Mouse (Mus musculus): ENCODE results near the gene Auts2.

The Auts2 gene

DNA sequence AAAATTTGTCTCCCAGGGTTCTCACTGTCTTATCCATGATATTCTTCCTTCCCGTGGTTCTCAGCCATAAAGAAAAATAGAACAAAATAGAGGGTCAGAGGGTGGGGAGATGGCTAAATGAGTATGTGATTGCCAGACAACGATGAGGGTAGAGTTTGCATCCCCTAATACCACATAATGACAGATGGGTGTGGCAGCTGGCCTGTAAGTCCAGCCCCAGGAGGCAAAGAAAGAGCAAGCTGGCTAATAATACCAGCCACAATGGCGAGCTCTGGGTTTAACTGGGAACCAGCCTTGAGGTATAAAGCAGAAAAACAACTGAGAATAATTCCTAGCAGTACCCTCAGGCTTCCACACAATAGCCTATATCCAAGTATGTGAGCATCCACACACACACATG is 1029.4 kb downstream of the Auts2 start:
- no peak for DNase-seq (ENCODE audit: low spot score)

DNA sequence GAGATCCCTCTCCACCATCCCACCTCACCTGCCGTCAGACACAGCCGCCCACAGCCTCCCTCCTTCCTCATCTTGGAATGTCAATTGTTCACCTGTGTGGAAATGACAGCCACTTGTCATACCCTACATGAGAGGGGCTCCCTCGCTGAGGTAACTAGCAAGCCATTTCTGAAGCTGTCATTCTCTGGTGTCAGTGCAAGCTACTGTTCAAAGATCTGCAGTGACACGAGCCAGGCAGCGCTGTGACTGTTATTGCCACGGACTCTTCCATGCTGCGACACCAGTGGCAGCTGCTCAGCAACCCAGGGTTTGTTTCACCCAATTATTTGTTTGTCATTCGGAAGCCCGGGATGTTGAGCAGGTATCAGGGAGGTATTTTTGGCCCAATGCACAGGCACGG is 1030.5 kb downstream of the Auts2 start:
- no peak for DNase-seq (ENCODE audit: low spot score)

DNA sequence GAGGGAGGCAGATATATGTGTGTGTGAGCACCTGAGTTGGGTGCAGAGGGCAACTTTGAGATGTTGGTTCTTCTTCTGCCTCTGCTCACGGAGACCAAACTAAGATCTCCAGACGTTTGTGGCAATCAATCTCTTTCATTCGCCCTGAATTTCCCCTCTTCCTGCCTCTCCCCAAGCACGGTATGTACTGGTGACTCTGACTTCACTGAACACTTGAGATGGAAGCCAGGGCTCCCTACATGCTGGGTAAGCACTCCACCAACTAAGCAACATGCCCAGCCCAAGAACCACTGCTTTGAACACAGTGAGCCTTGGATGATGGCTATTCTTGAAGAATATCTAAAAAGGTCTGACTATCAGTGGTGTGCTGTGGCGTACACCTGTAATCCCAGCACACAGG is 1032.5 kb downstream of the Auts2 start:
- no peak for DNase-seq (ENCODE audit: low spot score)

DNA sequence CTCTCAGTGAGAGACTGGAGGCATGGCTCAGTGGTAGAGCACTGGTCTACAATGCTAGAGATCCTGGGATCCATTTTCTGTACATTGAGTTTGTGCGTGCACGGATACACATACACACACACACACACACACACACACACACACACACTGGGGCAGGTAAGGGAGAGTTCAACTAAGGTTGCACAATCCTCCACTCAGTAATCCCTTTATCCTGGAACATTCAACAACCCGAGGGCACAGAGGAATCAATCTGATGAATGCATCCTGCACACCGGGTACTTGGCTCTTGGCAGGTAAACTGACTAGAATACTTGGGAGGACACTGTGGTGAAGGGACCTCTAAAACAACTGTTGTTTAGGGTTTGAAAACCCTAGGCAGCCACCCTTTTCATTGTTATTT is 1033.8 kb downstream of the Auts2 start:
- DNase-seq (ENCODE audit: low spot score): no peak

DNA sequence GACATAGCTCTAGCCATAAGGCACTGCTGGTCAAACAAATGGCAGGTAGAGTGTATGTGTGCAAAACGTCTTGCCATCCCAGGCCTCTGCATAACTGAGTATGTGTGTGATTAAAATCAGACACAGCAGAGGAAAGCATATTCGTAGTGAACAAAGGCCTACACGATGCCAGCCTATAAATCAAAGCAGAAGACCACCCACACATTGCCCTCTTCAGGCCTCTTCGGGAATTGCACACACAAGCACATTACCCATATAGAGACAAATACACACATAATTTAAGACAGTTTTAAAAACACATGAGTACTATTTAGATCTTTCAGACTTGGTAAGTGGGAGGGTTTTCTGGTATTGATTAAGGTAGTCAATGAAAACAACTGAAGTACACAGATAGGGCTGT is 1044.3 kb downstream of the Auts2 start:
- DNase-seq (ENCODE audit: low spot score): no peak

DNA sequence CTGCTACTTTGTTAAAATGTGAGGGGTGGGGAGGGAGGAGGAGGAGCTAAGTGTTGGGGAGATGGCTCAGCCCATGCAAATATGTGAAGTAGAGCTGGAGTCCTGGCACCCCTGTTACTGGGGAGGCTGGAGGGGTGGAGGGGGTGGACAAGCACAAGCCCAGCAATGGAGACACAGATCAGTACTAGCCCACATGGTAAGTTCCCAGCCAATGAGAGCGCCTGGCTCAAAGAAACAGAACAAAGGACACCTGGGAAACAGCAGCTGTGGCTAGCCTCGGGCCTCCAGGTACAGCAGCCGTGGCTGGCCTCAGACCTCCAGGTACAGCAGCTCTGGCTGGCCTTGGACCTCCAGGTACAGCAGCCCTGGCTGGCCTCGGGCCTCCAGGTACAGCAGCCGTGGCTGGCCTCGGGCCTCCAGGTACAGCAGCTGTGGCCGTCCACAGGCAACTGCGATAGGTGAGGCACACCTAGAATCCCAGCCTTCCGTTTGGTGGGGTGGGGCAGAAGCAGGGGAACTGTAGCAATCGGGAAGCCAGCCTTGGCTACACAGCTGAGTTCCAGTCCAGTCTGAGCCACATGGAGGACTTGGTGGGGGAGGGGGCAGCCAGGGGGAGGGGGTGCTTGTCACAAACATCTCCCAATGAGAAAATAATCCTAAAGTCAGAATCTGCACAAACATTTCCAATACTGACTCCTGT is 1046.5 kb downstream of the Auts2 start:
- DNase-seq (ENCODE audit: low spot score): no peak

DNA sequence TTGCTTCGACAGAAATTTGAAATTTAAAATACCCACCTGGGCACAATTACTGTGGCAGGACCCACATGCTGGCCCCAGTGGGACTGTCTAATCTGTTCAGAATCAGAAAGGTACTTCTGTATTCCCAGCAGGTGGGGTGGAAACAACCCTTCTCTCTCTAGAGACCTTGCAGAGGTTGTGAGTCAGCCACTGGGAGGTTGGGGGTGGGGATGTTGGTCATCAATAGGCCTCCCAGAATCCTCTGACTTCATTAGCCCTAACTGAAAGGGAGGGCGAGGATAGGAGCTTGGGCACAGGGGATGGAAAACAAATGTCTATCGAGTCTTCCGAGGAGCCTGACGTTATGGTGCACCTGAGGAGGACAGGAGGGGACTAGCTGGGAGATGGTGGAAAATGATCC is 1048.6 kb downstream of the Auts2 start:
- DNase-seq (ENCODE audit: low spot score): no peak

DNA sequence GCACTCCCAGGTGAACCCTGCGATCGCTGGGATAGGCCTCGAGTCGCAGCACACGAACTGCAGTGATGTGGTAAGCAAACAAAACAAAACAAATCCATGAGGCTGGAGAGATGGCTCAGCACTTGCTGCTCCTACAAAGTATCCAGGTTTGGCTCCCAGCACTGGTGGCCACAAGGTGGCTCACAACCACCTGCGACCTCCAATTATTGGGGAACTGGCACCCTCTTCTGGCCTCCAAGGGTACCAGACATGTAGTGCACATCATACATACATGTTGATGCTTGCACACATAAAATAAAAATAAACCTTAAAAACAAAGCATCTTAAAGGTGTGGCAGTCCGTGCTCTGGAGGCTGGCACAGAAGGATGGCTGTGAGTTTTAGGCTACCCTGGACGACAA is 1050.6 kb downstream of the Auts2 start:
- DNase-seq (ENCODE audit: low spot score): no peak

DNA sequence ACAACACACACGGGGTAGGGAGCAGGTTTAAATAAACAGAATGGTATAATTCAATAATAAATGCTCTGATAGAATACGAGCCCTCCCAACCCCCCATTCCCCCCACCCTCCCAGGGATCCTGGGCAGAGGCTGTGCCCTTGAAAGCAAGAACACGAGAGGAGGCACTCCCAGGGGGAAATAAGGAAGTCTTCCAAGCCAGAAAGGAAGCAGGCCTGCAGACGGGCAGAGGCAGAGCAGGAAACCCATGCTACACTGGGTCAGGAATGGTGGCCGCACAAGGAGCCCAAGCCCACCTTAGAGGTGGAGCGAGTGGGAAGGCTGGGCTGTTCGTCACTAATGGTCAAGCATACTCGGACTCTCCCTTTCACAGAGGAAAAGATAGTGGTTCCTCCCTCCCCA is 1051.3 kb downstream of the Auts2 start:
- no peak for DNase-seq (ENCODE audit: low spot score)

DNA sequence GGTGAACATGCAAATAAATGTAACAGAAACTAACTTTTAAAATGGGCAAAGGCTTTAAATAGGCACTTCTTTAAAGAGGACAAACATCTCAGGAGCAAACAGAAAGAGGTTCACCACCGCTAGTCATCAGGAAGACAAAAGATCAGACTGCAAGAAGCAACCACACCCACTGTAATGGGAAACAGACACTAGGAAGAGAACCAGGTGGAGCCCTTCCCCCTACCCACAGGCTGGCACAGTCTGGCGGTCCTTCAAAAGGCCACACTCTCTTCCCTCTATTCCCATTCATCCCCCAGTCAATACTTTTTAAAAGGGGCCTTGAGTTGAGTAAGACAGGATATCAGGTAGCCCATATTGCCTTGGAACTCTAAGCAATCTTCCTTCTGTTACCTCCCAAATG is 1052.3 kb downstream of the Auts2 start:
- no peak for DNase-seq (ENCODE audit: low spot score)

DNA sequence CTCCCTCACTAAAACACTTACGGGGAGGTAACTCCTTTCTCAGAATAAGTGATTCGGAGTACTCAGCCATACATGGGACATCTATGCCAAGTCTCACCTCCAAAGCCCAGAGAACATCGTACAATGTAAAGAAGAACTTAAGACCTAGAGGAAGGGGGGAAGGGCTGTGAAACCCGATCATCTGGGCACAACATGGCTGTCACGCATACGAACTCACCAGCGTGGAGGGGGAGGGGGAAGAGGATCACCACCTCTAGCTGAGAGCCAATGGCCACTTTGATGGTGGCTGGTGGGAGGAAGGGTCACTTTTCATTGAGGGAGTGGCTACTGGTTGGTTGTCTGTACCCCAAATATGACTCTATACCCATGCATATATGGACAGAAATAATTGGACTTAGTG is 1053.3 kb downstream of the Auts2 start:
- DNase-seq (ENCODE audit: low spot score): no peak

DNA sequence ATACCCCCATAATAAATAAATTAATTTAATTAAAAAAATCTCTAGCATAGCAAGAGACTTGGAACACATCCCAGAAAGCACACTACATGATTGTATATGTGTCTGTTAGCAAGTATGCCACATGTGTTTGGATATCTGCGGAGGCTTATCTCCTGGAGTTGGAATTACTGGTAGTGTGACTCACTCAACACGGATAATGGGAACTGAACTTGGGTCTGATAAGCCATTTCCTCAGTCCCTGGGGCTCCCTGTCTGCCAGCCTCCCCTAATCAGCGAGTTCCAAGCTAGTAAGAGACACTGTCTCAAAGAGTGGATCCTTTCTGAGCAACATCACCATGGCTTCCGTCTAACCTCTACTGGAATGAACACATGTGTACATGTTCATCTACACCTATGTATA is 1056.6 kb downstream of the Auts2 start:
- DNase-seq (ENCODE audit: low spot score): no peak

DNA sequence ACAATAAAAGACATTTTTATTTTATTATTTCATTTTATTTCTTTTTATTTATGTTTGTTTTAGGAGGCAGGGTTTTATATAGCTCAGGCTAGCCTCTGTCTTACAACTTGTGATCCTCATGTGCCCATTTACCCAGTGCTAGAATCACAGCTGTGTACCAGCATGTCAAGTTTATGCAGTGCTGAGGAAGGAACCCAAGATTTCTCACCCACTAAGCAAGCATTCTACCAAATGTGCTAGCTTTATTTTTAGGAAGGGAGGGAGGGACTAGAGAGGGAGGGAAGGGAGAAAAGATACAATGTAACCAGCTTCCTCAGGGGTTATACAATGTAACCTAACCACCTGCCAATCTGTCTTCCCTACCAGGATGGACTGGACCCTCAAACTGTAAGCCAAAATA is 1067.9 kb downstream of the Auts2 start:
- no peak for DNase-seq (ENCODE audit: low spot score)

DNA sequence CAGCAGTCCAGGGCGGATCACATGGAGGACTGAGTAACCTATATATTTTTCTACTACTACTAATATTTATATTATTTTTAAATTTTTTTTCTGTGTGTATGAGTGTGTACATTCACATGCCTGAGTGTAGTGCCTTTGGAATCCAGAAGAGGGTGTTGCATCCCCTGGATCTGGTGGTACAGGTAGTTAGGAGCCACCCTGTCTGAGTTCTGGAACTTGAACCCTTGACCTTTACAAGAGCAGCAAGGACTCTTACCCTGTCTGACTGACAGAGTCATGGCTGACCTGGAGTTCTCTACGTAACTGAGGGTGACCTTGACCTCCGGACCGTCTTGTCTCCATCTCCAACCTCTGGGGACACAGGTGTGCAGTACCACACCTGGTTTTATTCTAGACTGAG is 1074.5 kb downstream of the Auts2 start:
- no peak for DNase-seq (ENCODE audit: low spot score)

DNA sequence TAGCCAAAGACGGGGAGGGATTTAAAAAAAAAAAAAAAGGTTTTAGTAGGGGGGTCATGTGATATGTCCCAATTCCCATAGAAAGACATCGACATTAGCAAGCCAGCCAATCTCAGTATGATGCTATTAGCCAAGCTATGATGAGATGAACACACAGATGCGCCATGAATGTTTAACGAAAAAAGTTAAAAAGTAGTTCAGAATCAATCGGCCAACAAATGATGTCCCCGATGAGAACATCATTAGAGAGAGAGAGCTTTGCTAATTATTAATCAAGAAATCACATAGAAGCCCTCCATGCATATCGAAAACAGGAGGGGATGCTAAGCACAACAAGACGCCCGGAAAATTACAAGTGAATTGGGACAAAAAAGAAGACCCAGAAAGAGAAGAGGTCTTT is 1077.0 kb downstream of the Auts2 start:
- no peak for DNase-seq (ENCODE audit: low spot score)

DNA sequence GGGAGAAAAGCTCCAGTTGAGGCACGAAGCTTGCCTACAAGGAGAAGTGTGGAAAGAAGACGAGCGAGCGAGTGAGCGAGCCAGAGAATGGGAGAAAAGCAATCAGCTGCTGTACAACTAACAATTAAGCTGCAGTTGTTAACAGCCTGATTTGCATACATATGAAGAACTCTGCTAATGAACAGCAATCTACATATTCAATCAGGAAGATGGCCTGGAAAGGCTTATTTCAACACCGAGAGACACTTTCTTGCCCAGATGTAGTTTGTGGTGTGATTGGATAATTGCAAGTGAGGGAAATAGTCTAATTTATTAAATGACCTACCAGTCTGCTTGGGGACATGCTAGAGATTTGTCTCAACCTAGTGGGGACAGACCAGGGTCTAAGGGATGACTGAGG is 1079.7 kb downstream of the Auts2 start:
- no peak for DNase-seq (ENCODE audit: low spot score)

DNA sequence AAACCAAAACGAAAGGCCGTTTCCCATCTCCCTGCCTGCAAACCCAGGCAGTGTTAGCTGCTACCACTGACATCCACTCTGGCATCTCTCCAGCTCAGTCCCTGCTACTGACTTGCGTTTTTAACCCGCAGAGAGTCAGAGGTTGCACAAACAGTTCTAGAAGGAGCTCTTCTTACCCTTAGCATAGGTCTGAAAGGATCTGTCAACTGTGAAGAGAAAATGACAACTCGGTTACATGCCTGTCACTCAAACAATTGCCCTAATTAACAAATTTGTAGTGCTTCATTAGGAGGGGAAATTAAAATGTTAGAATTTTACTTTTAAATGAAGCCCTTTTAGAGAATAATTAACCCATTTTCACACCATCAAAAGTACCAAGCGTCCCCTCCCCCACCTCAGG is 1083.2 kb downstream of the Auts2 start:
- DNase-seq (ENCODE audit: low spot score): no peak

DNA sequence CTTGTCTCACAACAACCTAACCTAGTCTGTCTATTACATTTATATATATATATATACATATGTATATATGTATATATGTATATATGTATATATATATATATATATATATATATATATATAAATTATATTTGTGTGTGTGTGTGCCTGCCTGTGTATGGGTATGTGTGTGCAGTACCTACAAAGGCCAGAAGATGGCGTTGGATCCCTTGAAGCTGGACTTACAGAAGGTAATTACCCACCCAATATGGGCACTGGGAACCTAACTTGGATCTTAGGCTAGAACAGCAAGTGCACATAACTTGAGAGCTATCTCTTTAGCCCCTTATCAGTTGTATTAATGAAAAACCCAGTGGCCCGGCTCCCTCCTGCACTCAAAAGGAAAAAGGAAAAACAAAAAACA is 1083.6 kb downstream of the Auts2 start:
- DNase-seq (ENCODE audit: low spot score): no peak

DNA sequence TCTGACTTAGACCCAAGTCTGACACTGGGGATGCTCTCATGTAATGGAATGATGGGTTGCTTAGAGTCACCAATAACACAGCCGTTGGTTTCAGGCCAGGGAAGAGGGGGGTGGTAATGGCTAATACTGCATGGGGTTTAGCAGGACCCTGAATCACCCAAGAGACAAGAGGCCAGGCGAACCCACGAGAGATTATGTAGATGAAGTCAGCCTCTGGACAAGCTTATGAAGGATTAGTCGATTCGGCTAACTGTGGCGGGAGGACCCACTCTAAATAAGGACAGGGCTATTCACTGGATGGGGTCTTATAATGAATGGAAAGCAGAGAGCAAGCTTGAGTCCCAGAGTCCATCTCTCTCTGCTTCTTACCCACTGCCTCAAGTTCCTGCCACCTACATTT is 1084.4 kb downstream of the Auts2 start:
- no peak for DNase-seq (ENCODE audit: low spot score)

DNA sequence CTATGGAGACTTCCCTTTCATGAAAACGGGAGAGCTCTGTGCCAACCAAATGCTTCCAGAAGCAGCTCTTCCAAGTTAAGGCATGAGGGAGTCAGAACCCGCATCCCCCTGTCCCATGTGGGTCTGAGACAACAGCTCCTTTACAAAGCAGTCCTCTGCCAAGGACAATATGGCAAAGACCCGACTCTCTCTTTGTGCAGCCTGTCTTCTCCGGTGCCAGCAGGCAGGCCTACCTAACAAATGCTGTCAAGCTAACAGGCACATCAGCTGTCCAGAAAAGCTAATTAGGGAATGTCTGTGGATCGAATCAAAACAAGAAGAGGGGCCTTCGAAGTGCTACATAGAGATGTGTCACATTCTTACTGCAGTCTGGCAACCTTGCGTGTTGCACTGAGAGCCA is 1085.1 kb downstream of the Auts2 start:
- DNase-seq (ENCODE audit: low spot score): no peak

DNA sequence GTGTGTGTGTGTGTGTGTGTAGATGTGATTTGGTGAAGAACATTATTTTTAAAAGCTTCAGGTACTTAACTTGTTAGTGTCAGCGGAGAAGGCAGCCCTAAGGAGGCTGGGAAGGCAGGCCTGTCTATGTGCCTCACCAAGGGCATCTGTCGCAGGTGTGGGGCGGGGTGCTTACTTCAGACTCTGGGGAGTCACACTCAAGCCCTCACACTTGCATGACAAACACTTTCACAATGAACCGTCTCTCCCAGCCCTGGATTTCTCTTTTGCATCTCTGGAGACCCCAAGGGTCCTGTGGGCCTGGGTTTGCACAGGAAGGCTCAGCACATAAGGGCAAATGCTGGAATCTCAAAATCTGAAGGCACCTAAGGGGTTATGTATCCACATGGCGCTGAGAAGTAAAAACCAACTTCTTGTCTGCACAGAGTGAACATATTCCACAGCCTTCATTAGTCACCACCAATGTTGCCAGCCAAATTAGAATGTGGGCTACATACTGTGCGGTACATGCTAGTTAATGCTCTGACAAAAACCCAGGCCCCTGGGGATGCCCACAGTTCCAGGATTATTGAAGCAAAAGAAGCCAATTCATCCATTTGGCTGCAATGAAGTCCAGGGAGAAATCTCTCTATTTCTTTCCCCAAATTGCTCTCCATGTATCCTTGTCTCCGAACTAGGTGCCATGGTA is 1093.8 kb downstream of the Auts2 start:
- DNase-seq (ENCODE audit: low spot score): no peak

DNA sequence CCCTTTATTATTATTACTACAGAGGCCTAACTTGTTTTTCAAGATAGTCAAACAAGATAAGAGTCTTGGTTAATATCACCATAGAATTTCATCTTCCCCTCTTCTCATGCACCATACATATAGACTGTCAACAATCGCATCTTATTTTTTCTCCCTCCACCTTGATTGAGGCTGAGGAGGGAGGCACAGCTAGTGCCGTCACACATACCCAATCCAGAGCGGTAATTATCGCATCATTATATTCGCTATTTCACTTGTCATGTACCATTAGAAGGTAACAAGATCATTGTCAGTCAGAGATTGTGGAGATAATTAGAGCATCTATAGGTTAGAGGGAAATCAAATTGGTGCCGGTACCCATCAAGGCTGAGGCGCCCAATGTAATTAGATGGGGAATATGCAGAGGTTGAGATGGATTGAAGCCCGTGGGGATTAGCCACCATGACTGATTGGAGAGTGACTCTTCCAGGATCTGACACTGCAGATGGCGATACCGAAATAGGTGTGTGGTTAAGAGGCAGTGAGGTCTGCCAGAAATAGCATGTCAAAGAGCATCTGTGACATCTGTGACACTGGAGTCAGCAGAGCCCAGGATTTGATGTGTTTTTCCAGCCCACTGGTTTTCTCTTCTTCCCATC is 1107.8 kb downstream of the Auts2 start:
- DNase-seq (ENCODE audit: low spot score): no peak

DNA sequence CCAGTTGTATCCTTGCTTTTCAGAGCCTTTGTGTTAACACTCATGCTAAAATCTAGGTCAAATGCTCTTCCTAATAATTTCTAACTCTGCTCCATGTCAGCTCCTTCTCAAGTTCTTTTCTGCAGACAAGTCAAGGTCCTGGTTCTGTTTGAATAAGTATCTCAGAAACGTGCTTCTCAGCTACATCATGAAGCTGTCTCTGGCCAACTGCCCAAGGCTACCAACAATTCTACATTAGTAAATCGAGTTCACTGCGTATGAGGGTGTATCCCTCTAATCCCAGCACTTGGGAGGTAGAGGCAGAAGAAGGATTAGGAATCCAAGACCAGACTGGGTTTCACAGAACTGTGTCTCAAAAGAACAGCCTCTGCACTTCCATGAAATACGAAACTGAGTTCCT is 1109.9 kb downstream of the Auts2 start:
- DNase-seq (ENCODE audit: low spot score): no peak

DNA sequence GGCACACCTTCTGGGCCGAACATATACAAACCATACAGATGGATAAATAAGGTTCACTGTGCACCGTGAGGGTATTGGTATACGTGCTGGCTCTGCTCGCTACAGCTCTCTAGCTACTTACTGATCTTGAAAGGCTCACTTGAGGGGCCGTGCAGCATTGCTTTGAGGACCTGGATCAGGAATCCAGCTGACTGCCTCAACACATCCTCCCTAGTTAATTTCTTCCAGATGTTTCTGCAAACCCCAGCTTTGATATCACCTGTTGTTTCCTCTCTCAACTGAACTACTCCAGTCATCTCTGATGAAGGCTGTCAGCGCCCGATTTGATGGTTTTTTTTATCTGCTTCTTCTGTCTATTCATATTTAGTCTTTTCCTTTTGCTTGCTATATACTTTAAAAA is 1111.2 kb downstream of the Auts2 start:
- no peak for DNase-seq (ENCODE audit: low spot score)
